Mouse (Mus musculus) spleen, postnatal 36 days (tissue): ENCODE data around the gene Runx1.

Experiments
- DNase-seq, 2 experiments: peaks; one replicate each; pipeline ENCODE4 v3.0.0; 2022; ENCODE audit warnings: low spot score in 2 of 2, mixed read lengths in 1 of 2

Runx1 gene

GRCm38 (mm10) chr16:92571246-92571645, 254.7 kb downstream of the Runx1 start:
- no peak for DNase-seq

GRCm38 (mm10) chr16:92566146-92566545, 259.8 kb downstream of the Runx1 start:
- DNase-seq: no peak

DNA sequence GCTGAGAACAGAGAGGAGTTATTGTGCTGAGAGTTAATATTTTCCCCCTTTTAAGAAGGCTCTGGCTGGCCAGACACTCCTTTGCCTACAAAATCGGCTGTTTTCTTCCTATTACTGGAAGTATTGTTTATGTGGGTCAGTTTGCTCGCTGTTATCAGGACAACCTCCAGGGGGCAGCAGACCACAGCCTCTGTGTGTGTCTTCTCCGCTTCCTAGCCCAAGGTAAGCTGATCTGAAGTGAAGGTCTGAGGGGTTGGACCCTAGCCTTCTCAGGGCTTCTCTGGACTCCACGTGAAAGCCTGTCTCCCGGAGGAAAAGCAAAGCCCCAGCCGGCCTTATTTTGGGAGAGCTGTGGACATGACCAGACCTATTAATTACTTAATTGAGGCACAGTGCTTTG, 260.2 kb downstream of the Runx1 start:
- peak; percentile 42 to 61 for DNase-seq

GRCm38 (mm10) chr16:92565291-92565690, 260.7 kb downstream of the Runx1 start:
- DNase-seq: no peak

DNA sequence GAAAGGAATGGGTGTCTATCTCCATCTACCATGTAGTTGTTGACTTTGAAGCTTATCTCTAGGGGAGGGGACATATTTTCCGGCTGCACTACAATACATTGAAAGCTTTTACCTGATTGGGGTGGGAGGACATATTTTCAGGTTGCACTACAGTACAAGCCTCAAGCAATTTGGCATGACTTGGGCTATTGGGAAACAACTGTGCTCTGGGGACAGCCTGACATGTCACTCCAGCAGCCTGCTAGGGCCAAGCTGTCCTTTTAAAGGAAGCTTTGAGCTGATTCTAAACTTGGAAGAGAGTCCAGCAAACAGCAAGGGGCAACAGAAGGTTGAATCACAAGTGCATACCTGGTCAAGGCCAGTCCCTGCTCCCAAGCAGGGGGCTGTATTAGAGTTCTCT, 270.9 kb downstream of the Runx1 start:
- no peak for DNase-seq

DNA sequence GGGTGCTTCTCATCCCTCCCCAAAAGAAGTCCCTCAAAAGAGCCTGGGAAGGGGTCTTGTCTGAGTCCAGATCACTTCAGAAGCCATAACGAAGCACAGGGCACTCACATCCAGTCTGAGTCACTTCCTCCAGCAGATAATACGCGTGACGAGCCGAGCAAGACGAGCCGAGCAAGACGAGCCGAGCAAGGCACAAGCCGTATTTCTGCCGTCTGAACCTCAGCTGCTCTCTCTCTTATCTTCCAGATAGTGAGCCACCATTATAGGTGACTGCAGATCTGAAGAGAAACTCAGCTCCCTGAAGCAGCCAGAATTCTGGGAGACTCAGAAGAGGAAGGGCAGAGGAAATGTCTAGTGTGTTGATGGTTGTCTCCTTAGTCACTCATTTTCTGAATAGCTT, 273.1 kb downstream of the Runx1 start:
- DNase-seq: no peak

- DNase-seq: no peak
Observed at GRCm38 (mm10) chr16:92552106-92552382, 273.9 kb downstream of the Runx1 start.
